Mouse (Mus musculus): ENCODE data around the gene Ldlrad3.

GRCm38 (mm10) chr2:102049866-102050550 is 136.2 kb downstream of the Ldlrad3 start:
- TF ChIP-seq CTCF (IDR thresholded peaks at IDR 0.05; ENCODE audit: low read depth) (no peak), EP300 (IDR thresholded peaks at IDR 0.05; ENCODE audit: low read depth) (no peak)

Data from liver, postnatal 0 days (tissue).